Mouse (Mus musculus): Measurements from ENCODE around the gene Macrod1.

Macrod1 gene

GRCm38 (mm10) chr19:7171447-7171846 is 114.8 kb downstream of the Macrod1 start:
- no peak for DNase-seq (ENCODE audit: low read depth)

GRCm38 (mm10) chr19:7172051-7172866 is 115.6 kb downstream of the Macrod1 start:
- no peak for DNase-seq (ENCODE audit: low read depth)

GRCm38 (mm10) chr19:7176041-7176696 is 119.6 kb downstream of the Macrod1 start:
- DNase-seq (ENCODE audit: low read depth): no peak

DNA sequence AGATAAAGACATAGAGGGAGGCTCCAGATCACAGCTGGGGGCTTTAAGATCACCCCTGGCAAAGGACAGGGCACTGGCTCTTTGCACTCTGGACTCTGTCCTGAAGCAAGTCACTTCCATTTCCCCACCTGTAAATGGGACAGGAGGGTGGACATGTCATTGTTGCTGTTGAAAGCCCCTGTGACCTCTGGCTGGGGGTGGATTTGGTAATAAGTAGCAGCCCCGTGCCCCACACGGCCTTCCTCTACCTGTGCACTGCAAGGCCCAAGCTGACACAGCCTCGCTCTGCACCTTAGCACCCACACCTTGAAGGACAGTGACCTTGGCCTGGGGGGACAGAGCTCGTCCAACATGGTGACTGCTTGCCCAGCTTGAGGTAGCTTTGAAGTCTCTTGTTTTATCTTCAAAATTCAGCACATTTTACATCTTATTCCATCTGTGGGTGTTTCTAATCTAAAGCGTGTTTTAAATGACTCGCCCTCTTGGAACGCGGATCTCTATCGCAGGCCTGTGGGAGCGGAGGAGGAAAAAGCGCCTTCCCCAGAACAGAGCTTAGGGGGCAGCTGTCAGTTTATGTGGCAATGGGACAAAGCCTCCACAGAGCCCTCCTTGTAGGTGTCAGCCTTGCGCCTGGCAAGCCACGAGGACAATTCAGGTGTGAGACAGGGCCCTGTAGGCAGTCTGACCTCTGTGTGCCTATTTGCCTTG is 121.3 kb downstream of the Macrod1 start:
- no peak for DNase-seq (ENCODE audit: low read depth)

DNA sequence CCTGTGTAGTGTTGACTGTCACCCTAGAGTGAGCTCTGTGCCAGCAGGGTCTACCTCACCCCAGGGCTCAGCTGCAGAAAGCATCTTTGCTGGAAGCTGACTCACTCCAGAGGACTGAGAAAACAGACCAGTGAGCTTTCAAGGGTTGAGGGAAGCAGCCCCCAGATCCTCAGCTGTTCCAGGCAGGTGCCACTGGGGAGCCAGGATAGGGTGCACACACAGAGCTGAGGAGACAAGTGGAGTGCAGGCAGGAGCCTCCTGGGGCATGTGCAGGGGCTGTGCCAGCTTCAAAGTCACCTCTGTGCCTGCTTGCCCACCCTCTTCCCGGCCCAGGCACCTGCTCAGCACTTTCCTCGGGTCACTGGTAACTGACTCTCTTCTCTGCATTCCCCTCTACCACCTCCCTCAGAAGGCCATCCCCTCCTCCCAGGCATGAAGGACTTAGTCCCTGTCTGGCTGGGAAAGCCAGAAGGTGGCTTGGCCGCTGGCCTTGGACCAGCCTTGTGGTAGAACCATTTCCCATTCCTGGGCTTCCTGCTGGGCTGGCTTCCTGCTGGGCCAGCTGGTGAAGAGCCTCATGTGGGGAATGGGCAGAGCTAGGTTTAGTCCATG is 122.3 kb downstream of the Macrod1 start:
- no peak for DNase-seq (ENCODE audit: low read depth)

- DNase-seq (ENCODE audit: low read depth): no peak
Measured at GRCm38 (mm10) chr19:7180756-7181405, 124.3 kb downstream of the Macrod1 start.

DNA sequence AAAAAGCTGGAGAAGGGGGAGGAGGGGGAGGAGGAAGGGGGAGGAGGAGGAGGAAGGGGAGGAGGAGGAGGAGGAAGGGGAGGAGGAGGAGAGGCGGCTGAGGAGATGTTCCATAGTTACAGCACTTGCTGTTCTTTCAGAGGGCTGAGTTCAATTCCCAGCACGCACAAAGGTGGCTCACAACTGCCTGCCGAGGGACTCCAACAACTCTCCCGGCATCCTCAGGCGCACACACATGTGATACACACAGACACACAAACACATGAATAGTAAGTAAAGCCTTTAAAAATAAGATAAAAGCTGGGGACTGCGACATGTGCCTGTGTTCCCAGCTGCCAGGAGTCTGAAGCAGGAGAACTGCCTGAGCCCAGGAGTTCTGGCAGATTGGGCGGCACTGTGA is 124.9 kb downstream of the Macrod1 start:
- DNase-seq (ENCODE audit: low read depth): no peak

- peak; percentile 33 for DNase-seq (ENCODE audit: low read depth)
Measured at GRCm38 (mm10) chr19:7182273-7182949, 125.8 kb downstream of the Macrod1 start.

GRCm38 (mm10) chr19:7183419-7183818 is 126.8 kb downstream of the Macrod1 start:
- no peak for DNase-seq (ENCODE audit: low read depth)

DNA sequence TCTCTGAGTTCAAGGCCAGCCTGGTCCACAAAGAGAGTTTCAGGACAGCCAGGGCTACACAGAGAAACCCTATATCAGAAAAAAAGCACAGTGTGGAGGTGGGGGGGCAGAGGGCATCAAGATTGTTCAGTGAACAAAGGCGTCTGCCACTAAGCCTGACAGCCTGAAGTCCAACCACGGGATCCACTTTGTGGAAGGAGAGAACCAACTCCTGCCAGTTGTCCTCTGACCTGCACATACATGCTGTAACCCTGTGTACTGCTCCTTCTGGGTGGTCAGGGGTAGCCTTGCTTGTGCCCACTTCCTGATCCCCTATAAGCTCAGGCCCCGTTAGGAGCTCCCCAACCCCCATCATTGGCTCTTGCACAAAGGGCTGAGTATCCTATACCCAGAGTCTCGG is 128.4 kb downstream of the Macrod1 start:
- no peak for DNase-seq (ENCODE audit: low read depth)

GRCm38 (mm10) chr19:7185715-7186291 is 129.2 kb downstream of the Macrod1 start:
- DNase-seq (ENCODE audit: low read depth): no peak

DNA sequence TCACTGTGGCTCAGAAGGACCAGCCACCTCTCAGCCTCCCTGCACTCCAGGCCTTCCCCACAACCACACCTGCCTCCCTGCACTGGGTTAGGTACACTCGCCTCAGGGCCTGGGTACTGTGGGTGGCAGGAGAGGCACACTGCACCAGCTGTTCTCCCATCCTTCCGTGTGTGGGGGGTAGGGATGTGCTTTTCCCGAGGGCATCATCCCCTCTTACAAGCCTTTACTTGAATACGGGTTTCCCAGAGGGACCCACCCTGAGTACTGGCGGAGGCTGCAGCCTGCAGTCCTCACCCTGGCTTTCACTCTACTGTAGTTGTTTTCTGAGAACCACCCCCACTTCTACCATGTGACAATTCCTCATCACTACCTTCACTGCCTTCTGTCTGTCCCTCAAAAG is 130.5 kb downstream of the Macrod1 start:
- no peak for DNase-seq (ENCODE audit: low read depth)

- DNase-seq (ENCODE audit: low read depth): no peak
Measured at GRCm38 (mm10) chr19:7189026-7189425, 132.4 kb downstream of the Macrod1 start.

DNA sequence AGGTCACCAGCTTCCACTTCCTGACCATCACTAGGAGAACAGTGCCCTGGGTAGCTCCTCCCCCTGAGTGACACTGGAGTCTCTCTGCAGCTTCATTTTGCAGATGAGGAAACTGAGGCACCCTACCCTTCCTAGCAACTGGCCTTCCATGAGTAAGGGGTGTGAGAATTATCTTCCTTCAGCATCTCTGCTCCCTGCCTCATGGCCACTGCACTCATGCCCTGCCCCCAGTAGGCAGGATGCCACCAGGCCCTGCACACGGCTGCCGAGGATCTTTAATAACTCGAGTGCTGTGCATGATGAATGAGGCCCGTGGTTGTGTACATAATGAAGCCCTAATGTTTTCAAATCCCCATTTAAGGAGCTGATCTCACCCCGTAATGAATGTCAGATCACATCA is 134.4 kb downstream of the Macrod1 start:
- no peak for DNase-seq (ENCODE audit: low read depth)

- no peak for DNase-seq (ENCODE audit: low read depth)
Measured at GRCm38 (mm10) chr19:7191639-7192038, 135.0 kb downstream of the Macrod1 start.

GRCm38 (mm10) chr19:7192561-7192967 is 136.0 kb downstream of the Macrod1 start:
- DNase-seq (ENCODE audit: low read depth): no peak

- DNase-seq (ENCODE audit: low read depth): peak; percentile 33
Measured at GRCm38 (mm10) chr19:7195900-7196728, 139.5 kb downstream of the Macrod1 start.

DNA sequence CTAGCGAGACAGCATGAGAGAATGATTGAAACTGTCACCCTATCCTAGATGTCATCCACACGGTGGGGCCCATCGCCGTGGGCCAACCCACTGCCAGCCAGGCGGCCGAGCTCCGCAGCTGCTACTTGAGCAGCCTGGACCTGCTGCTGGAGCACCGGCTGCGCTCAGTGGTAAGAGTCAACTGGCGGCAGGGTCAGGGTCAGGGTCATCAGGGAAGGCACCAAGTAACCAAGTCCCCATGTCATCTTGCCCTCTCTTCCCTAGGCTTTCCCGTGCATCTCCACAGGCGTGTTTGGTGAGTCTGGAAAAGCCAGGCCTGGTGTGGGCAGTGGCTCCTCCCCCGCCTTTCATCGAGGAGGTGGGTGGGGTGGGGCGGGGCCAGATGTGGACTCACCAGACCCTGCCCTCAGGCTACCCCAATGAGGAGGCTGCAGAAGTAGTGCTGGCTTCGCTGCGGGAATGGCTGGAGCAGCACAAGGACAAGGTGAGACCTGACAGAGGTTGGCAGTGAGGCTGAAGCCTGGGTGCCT is 140.2 kb downstream of the Macrod1 start:
- no peak for DNase-seq (ENCODE audit: low read depth)

- no peak for DNase-seq (ENCODE audit: low read depth)
Measured at GRCm38 (mm10) chr19:7197445-7197844, 140.8 kb downstream of the Macrod1 start.

DNA sequence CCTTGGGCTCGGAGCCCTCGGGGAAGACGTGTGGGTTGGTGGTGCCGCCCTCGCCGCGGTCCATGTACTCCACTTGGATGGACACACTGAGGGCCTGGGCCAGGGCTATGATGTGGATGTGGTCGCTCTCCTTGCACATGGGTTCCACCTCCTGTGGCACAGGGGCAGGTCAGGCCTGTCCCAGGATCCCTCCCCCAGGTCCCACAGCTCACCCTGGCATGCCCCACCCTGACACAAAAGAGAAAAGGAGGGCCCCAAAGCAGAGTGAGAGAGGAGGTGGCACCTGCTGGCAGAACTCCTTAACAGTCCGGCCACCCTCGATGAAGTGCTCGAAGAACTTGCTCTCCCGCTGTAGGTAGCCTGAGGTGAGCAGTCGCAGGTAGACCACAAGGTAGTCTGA is 142.5 kb downstream of the Macrod1 start:
- no peak for DNase-seq (ENCODE audit: low read depth)
